Mouse (Mus musculus) erythroblast, embryonic 14.5 days (primary cell): ENCODE results near the gene Unkl.
A peak's percentile ranks its signal among the peaks of the same experiment; 100 is the strongest.

Experiments
- GATA1 ChIP-seq: IDR thresholded peaks from 2 replicates; pipeline ENCODE4 v1.6.1; 2012; ENCODE audit warnings: low read length, inconsistent platforms, mixed read lengths
- TAL1 ChIP-seq: IDR thresholded peaks from 3 replicates; pipeline ENCODE4 v1.6.1; 2012; ENCODE audit warnings: low read length, inconsistent platforms, mixed read lengths

DNA sequence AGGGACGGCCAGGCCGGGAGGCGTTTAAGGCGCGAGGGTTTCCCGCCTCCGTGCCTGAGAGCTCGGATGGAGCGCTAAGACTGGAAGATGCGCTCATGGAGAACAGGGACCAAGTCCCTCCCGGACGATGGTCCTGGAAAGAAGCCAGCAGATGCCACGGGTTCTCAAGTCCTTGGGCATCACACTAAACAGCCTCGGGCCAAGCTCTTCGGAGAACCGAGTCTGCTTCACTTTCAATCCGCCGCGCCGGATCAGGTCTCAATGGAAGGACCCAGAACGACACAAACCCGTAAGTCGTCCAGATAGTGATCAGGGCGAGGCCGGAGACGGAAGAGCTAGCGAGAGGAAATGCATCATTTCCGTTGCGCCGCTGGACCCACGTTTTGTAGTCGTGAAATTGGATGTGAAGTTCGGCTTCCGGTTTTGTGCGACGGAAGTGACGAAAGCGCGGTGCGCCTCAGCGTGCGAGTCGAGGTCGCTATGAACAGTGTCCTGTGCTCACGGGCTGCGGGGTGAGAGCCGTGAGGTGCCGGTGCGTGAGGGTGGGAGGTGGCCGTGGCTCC lies 4.0 kb upstream of the Unkl start, which contains the start of gene BC003965:
- peak; percentile 62 for TF ChIP-seq GATA1
- TF ChIP-seq TAL1: no peak
